8 mouse cellular contexts compared by ENCODE assay signal in genomic region chr10:77517066-77517620, GRCm38 (mm10). TPM values are rescaled to one million over a fixed set of nuclear protein-coding genes. Genes with fewer than 3 reads are reported as not detected.
A peak's percentile ranks its signal among the peaks of the same experiment; 100 is the strongest.
DNase-seq lines count a peak whose midpoint lies in the region; ATAC-seq and TF ChIP-seq lines count a peak whose summit lies in the region.

No protein-coding gene starts in this region.

- no peak overlapping the region for H3K4me3 ChIP-seq in bone marrow, adult 2 months (replicated peaks; ENCODE audit: control insufficient read depth, low read depth, low read length)
- H3K4me3 ChIP-seq in embryonic facial prominence, embryonic 14.5 days (ENCODE audit: low read depth, low read length), result peak overlapping the region; percentile 92; the same call in 1 of the 2 replicates
- no peak overlapping the region for H3K4me3 ChIP-seq in limb, embryonic 11.5 days (ENCODE audit: low read depth, low read length)
- no peak overlapping the region for H3K4me3 ChIP-seq in midbrain, embryonic 16.5 days (ENCODE audit: low read depth, low read length)

- intact Hi-C loops in heart, postnatal 25 days (cut with DNase I), result loop anchor here (1.0 to 5.0 kb wide), 4 partner anchors 49 to 400 kb away; no protein-coding TSS in a partner anchor
- intact Hi-C loops in heart, postnatal 14 days (cut with DNase I), result loop anchor here (1.0 to 10.0 kb wide), 3 partner anchors 50 to 368 kb away; partner anchors contain the start of gene Ube2g2

- peaks cover 20% of the 10 kb centered on the region for H3K36me3 ChIP-seq in embryonic facial prominence, embryonic 14.5 days (ENCODE audit: control insufficient read depth, insufficient read depth, low read length)
- peaks cover 4% of the 10 kb centered on the region; the same call in 1 of the 2 replicates for H3K36me3 ChIP-seq in limb, embryonic 11.5 days (ENCODE audit: control insufficient read depth, insufficient read depth, low read length)
- H3K36me3 ChIP-seq in midbrain, embryonic 16.5 days (ENCODE audit: control insufficient read depth, insufficient read depth, low read length), result peaks cover 6% of the 10 kb centered on the region

- H3K4me1 ChIP-seq in bone marrow, adult 2 months (ENCODE audit: control insufficient read depth, insufficient read depth, low read length), result peaks cover 5% of the 10 kb centered on the region; the same call in 1 of the 2 replicates
- peaks cover 13% of the 10 kb centered on the region for H3K4me1 ChIP-seq in embryonic facial prominence, embryonic 14.5 days (ENCODE audit: control insufficient read depth, insufficient read depth, low read length)
- H3K4me1 ChIP-seq in limb, embryonic 11.5 days (ENCODE audit: control insufficient read depth, insufficient read depth, low read length), result peaks cover 8% of the 10 kb centered on the region; the same call in 1 of the 2 replicates
- H3K4me1 ChIP-seq in midbrain, embryonic 16.5 days (ENCODE audit: control insufficient read depth, insufficient read depth, low read length), result peaks cover 17% of the 10 kb centered on the region

- no peaks in the 10 kb centered on the region for H3K9me3 ChIP-seq in embryonic facial prominence, embryonic 14.5 days (ENCODE audit: control insufficient read depth, low read length)
- no peaks in the 10 kb centered on the region for H3K9me3 ChIP-seq in limb, embryonic 11.5 days (ENCODE audit: control insufficient read depth, low read length)
- H3K9me3 ChIP-seq in midbrain, embryonic 16.5 days (replicated peaks; ENCODE audit: control insufficient read depth, low read length, poor library complexity, severe bottlenecking), result no peaks in the 10 kb centered on the region

- no peak for TF ChIP-seq POLR2A in bone marrow, adult 2 months (IDR thresholded peaks at IDR 0.05; ENCODE audit: borderline replicate concordance, control insufficient read depth, low read depth, low read length)

- H3K9ac ChIP-seq in embryonic facial prominence, embryonic 14.5 days (ENCODE audit: low read depth, low read length), result peak overlapping the region; percentile 87
- H3K9ac ChIP-seq in limb, embryonic 11.5 days (ENCODE audit: low read length), result no peak overlapping the region
- H3K9ac ChIP-seq in midbrain, embryonic 16.5 days (ENCODE audit: low read depth, low read length), result no peak overlapping the region

- WGBS in bone marrow, adult 2 months, result 30% methylated on average over 20 of the region's 20 CpGs
- 23% methylated on average over 20 of the region's 20 CpGs for WGBS in embryonic facial prominence, embryonic 14.5 days
- 21% methylated on average over 20 of the region's 20 CpGs for WGBS in limb, embryonic 11.5 days
- WGBS in midbrain, embryonic 16.5 days, result 23% methylated on average over 20 of the region's 20 CpGs

- 0 out of 2 replicates have a peak, but pooled peaks have one; percentile 10 for ATAC-seq in embryonic facial prominence, embryonic 14.5 days (ENCODE audit: low read depth)
- ATAC-seq in limb, embryonic 11.5 days (ENCODE audit: insufficient number of reproducible peaks, low FRiP score, low TSS enrichment, low read depth), result 0 out of 2 replicates have a peak, but pooled peaks have one; percentile 38
- peak; percentile 32; the same call in 1 of the 2 replicates for ATAC-seq in midbrain, embryonic 16.5 days

- TF ChIP-seq CTCF in bone marrow, adult 2 months (IDR thresholded peaks at IDR 0.05; ENCODE audit: control insufficient read depth, insufficient read depth, low read length), result peak; percentile 97

- peak overlapping the region; percentile 89 for H3K4me2 ChIP-seq in embryonic facial prominence, embryonic 14.5 days (ENCODE audit: low read depth, low read length)
- H3K4me2 ChIP-seq in limb, embryonic 11.5 days (ENCODE audit: low read depth, severe bottlenecking), result no peak overlapping the region; the same call in 1 of the 2 replicates
- H3K4me2 ChIP-seq in midbrain, embryonic 16.5 days (ENCODE audit: low read length), result no peak overlapping the region; the same call in 1 of the 2 replicates

- H3K27me3 ChIP-seq in embryonic facial prominence, embryonic 14.5 days (replicated peaks; ENCODE audit: control insufficient read depth, insufficient read depth, low read length), result no peaks in the 10 kb centered on the region
- no peaks in the 10 kb centered on the region for H3K27me3 ChIP-seq in limb, embryonic 11.5 days (ENCODE audit: control insufficient read depth, insufficient read depth, low read length)
- H3K27me3 ChIP-seq in midbrain, embryonic 16.5 days (ENCODE audit: control insufficient read depth, insufficient read depth, low read depth, low read length), result no peaks in the 10 kb centered on the region

- H3K27ac ChIP-seq in bone marrow, adult 2 months (ENCODE audit: control insufficient read depth, insufficient read depth, low read depth, low read length, poor library complexity), result peak overlapping the region; percentile 31; the same call in 1 of the 2 replicates
- peak overlapping the region; percentile 90 for H3K27ac ChIP-seq in embryonic facial prominence, embryonic 14.5 days (replicated peaks; ENCODE audit: low read depth, low read length)
- H3K27ac ChIP-seq in limb, embryonic 11.5 days (replicated peaks; ENCODE audit: low read depth, low read length), result no peak overlapping the region
- H3K27ac ChIP-seq in midbrain, embryonic 16.5 days (ENCODE audit: low read length), result no peak overlapping the region

- DNase-seq in heart, adult 11 months, result peak; percentile 94
- no peak for DNase-seq in heart, postnatal 25 days (ENCODE audit: low spot score)
- DNase-seq in embryonic facial prominence, embryonic 14.5 days (ENCODE audit: low spot score), result peak; percentile 76
- peak; percentile 82 to 85 for DNase-seq in heart, postnatal 14 days
- DNase-seq in limb, embryonic 11.5 days (ENCODE audit: low spot score), result peak; percentile 81
- peak; percentile 69 to 87 for DNase-seq in spleen, postnatal 4 days (ENCODE audit: low spot score in 2 of 2)

RNA-seq across cellular contexts. Expression of gene Fam207a, which starts 1.6 kb away (rescaled TPM):
- total RNA-seq in heart, postnatal 25 days (2021), result 1 to 10 TPM; 8.6 to 9.9 TPM
- polyA plus RNA-seq in bone marrow, adult 2 months (2011; ENCODE audit: insufficient read depth, insufficient read length, low replicate concordance, missing spikeins), result 12.3 and 29.2 TPM in 2 replicates
- polyA plus RNA-seq in embryonic facial prominence, embryonic 14.5 days (2014; fragmentation: Nextera tagmentation; extraction: Ambion mirVana), result 34.2 and 38.5 TPM in 2 replicates
- total RNA-seq in heart, postnatal 14 days (2021), result 1 to 10 TPM; 9.6 TPM
- polyA plus RNA-seq in limb, embryonic 11.5 days (2014; fragmentation: Nextera tagmentation; extraction: Ambion mirVana), result 43.4 and 43.8 TPM in 2 replicates
- 40.5 and 44.1 TPM in 2 replicates for polyA plus RNA-seq in midbrain, embryonic 16.5 days (2015; fragmentation: Nextera tagmentation; extraction: Ambion mirVana)

RNA-seq across cellular contexts. Expression of gene Itgb2, which starts 12.9 kb away (rescaled TPM):
- 1 to 10 TPM; 6.1 to 6.4 TPM for total RNA-seq in heart, postnatal 25 days (2021)
- 27.2 and 69.1 TPM in 2 replicates for polyA plus RNA-seq in bone marrow, adult 2 months (2011; ENCODE audit: insufficient read depth, insufficient read length, low replicate concordance, missing spikeins)
- 3.0 and 3.5 TPM in 2 replicates for polyA plus RNA-seq in embryonic facial prominence, embryonic 14.5 days (2014; fragmentation: Nextera tagmentation; extraction: Ambion mirVana)
- total RNA-seq in heart, postnatal 14 days (2021), result 1 to 10 TPM; 5.4 to 9.0 TPM
- 0.64 and 0.68 TPM in 2 replicates for polyA plus RNA-seq in limb, embryonic 11.5 days (2014; fragmentation: Nextera tagmentation; extraction: Ambion mirVana)
- 0.59 and 0.67 TPM in 2 replicates for polyA plus RNA-seq in midbrain, embryonic 16.5 days (2015; fragmentation: Nextera tagmentation; extraction: Ambion mirVana)

Comparison
In these comparisons a context has a peak if more than half of its experiments do, and no peak if none do; other contexts are left out.
1. H3K27ac ChIP-seq: peak in bone marrow, adult 2 months (single experiment) and embryonic facial prominence, embryonic 14.5 days (single experiment); none in limb, embryonic 11.5 days (single experiment) and midbrain, embryonic 16.5 days (single experiment).
2. Peak in every context shown above with its lines, with median percentiles within 50 percentile points of each other: ATAC-seq.